Mouse (Mus musculus) forebrain, embryonic 11.5 days (tissue): ENCODE results near the gene Mpv17. TPM values are rescaled to one million over a fixed set of nuclear protein-coding genes. Genes with fewer than 3 reads are reported as not detected.

ENCODE experiments used
- ATAC-seq: fragments of 200-750 bp; cut with Nextera tagmentation; replicated peaks from 2 replicates; pipeline ENCODE4 v1.8.0; 2017; ENCODE audit warnings: moderate TSS enrichment; ENCODE audit not compliant: low FRiP score
- DNase-seq: peaks from one replicate; pipeline ENCODE4 v3.0.0-alpha.2; 2017; ENCODE audit warnings: low spot score
- H3K27ac ChIP-seq: fragments of 300-500 bp; sonication (generic); 2 replicates; pipeline ENCODE4 v1.5.1; 2014; ENCODE audit warnings: low read depth, low read length
- H3K27me3 ChIP-seq: fragments of 300-500 bp; sonication (generic); 2 replicates; pipeline ENCODE4 v1.6.1; 2014; ENCODE audit warnings: mild to moderate bottlenecking, low read length, mixed read lengths; ENCODE audit not compliant: control insufficient read depth, insufficient read depth
- H3K36me3 ChIP-seq: fragments of 300-500 bp; sonication (generic); 2 replicates; pipeline ENCODE4 v1.6.1; 2014; ENCODE audit warnings: mild to moderate bottlenecking, low read length, moderate library complexity, mixed read lengths; ENCODE audit not compliant: control insufficient read depth, insufficient read depth
- H3K4me1 ChIP-seq: fragments of 300-500 bp; sonication (generic); replicated peaks from 2 replicates; pipeline ENCODE4 v1.6.1; 2014; ENCODE audit warnings: low read length, mixed read lengths; ENCODE audit not compliant: control insufficient read depth, insufficient read depth
- H3K4me2 ChIP-seq: fragments of 300-500 bp; sonication (generic); 2 replicates; pipeline ENCODE4 v1.6.1; 2014; ENCODE audit warnings: low read depth, mild to moderate bottlenecking, low read length, moderate library complexity, mixed read lengths; ENCODE audit not compliant: severe bottlenecking
- H3K4me3 ChIP-seq: fragments of 300-500 bp; sonication (generic); 2 replicates; pipeline ENCODE4 v1.5.1; 2014; ENCODE audit warnings: low read depth, low read length
- H3K9ac ChIP-seq: fragments of 300-500 bp; sonication (generic); 2 replicates; pipeline ENCODE4 v1.6.1; 2014; ENCODE audit warnings: low read length
- H3K9me3 ChIP-seq: fragments of 300-500 bp; sonication (generic); 2 replicates; pipeline ENCODE4 v1.6.1; 2016; ENCODE audit warnings: low read length, mixed read lengths; ENCODE audit not compliant: control insufficient read depth
- WGBS: fragments of 180-500 bp; shearing (Covaris S2); extraction: QIAGEN DNeasy Blood & Tissue Kit; methylation state at CpG from one replicate; pipeline ENCODE4 v1.1.7; 2014; 5-methylcytosine and 5-hydroxymethylcytosine counted together
- polyA plus RNA-seq: library from polyadenylated mRNA; unstranded; fragments of >200 nt; fragmentation: Nextera tagmentation; extraction: Ambion mirVana; gene quantifications from 2 replicates; pipeline ENCODE4 v1.2.1, GENCODE M21; 2014

Mpv17 gene
- polyA plus RNA-seq, 1 experiment from 2014 or later = 56.3 TPM

- peak; percentile 99 for DNase-seq
- under 1% methylated on average over 48 of the region's 48 CpGs for WGBS
- Histone ChIP-seq H3K36me3 (peaks cover 16% of the 10 kb centered on the region; the same call in 1 of the 2 replicates), H3K27ac (peak within 1 kb of the TSS; percentile 58; the same call in 1 of the 2 replicates), H3K4me2 (peak within 1 kb of the TSS; percentile 77), H3K9me3 (no peaks in the 10 kb centered on the region), H3K27me3 (no peaks in the 10 kb centered on the region), H3K4me3 (peak within 1 kb of the TSS; percentile 83), H3K4me1 (0 out of 2 replicates have a peak, but pooled peaks cover 3% of the 10 kb centered on the region), H3K9ac (peak within 1 kb of the TSS; percentile 74)
- ATAC-seq = peak; percentile 97
Measured at GRCm38 (mm10) chr5:31192939-31193630, 39.0 kb upstream of the Mpv17 start, which contains the start of the genes Snx17 and Eif2b4. Snx17 (plus strand) TSS chr5:31193227. Eif2b4 (minus strand) TSS chr5:31193430.

- Histone ChIP-seq H3K27me3 (no peaks in the 10 kb centered on the region), H3K9ac (peak overlapping the region; percentile 74), H3K27ac (peak overlapping the region; percentile 33; the same call in 1 of the 2 replicates), H3K4me3 (peak overlapping the region; percentile 83), H3K36me3 (peaks cover 15% of the 10 kb centered on the region; the same call in 1 of the 2 replicates), H3K9me3 (no peaks in the 10 kb centered on the region), H3K4me2 (peak overlapping the region; percentile 53), H3K4me1 (0 out of 2 replicates have a peak, but pooled peaks cover 3% of the 10 kb centered on the region)
- 16% methylated on average over 42 of the region's 42 CpGs for WGBS
- DNase-seq = no peak
- ATAC-seq = no peak
Measured at GRCm38 (mm10) chr5:31192045-31192938, 38.2 kb upstream of the Mpv17 start.

- H3K9ac ChIP-seq = no peak overlapping the region
- H3K4me1 ChIP-seq = 0 out of 2 replicates have a peak, but pooled peaks cover 3% of the 10 kb centered on the region
- H3K36me3 ChIP-seq = peaks cover 13% of the 10 kb centered on the region; the same call in 1 of the 2 replicates
- no peaks in the 10 kb centered on the region for H3K27me3 ChIP-seq
- no peaks in the 10 kb centered on the region for H3K9me3 ChIP-seq
- 85% methylated on average over 9 of the region's 9 CpGs for WGBS
- no peak overlapping the region for H3K4me2 ChIP-seq
- no peak overlapping the region for H3K4me3 ChIP-seq
- ATAC-seq (no peak), DNase-seq (no peak)
- H3K27ac ChIP-seq = no peak overlapping the region
Measured at GRCm38 (mm10) chr5:31190201-31190600, 36.1 kb upstream of the Mpv17 start.

- no peak for ATAC-seq
- Histone ChIP-seq H3K4me2 (no peak overlapping the region), H3K36me3 (peaks cover 13% of the 10 kb centered on the region; the same call in 1 of the 2 replicates), H3K4me1 (no peaks in the 10 kb centered on the region), H3K27me3 (no peaks in the 10 kb centered on the region), H3K27ac (no peak overlapping the region), H3K4me3 (no peak overlapping the region), H3K9me3 (no peaks in the 10 kb centered on the region), H3K9ac (no peak overlapping the region)
- no peak for DNase-seq
- WGBS = 73% methylated on average over 4 of the region's 4 CpGs
Measured at GRCm38 (mm10) chr5:31188223-31188840, 34.3 kb upstream of the Mpv17 start.

GRCm38 (mm10) chr5:31183678-31184077 is 29.6 kb upstream of the Mpv17 start:
- Histone ChIP-seq H3K9me3 (no peaks in the 10 kb centered on the region), H3K9ac (no peak overlapping the region), H3K4me2 (no peak overlapping the region), H3K27me3 (no peaks in the 10 kb centered on the region), H3K4me3 (no peak overlapping the region), H3K36me3 (peaks cover 6% of the 10 kb centered on the region; the same call in 1 of the 2 replicates), H3K27ac (no peak overlapping the region), H3K4me1 (no peaks in the 10 kb centered on the region)
- no peak for ATAC-seq
- WGBS = 66% methylated on average over 4 of the region's 4 CpGs
- DNase-seq = no peak

GRCm38 (mm10) chr5:31181183-31181770 is 27.2 kb upstream of the Mpv17 start:
- WGBS = 94% methylated on average over 9 of the region's 9 CpGs
- Histone ChIP-seq H3K36me3 (no peaks in the 10 kb centered on the region), H3K27me3 (no peaks in the 10 kb centered on the region), H3K4me1 (no peaks in the 10 kb centered on the region), H3K9me3 (no peaks in the 10 kb centered on the region), H3K27ac (no peak overlapping the region), H3K4me3 (no peak overlapping the region; the same call in 1 of the 2 replicates), H3K4me2 (no peak overlapping the region), H3K9ac (no peak overlapping the region)
- DNase-seq (no peak), ATAC-seq (no peak)

- H3K4me1 ChIP-seq = no peaks in the 10 kb centered on the region
- peak; percentile 94 for DNase-seq
- WGBS = under 1% methylated on average over 59 of the region's 59 CpGs
- peak; percentile 97 for ATAC-seq
- H3K27me3 ChIP-seq = no peaks in the 10 kb centered on the region
- peak within 1 kb of the TSS; percentile 91 for H3K4me3 ChIP-seq
- H3K27ac ChIP-seq = peak within 1 kb of the TSS; percentile 98
- H3K9ac ChIP-seq = peak within 1 kb of the TSS; percentile 79
- no peaks in the 10 kb centered on the region for H3K9me3 ChIP-seq
- H3K36me3 ChIP-seq = no peaks in the 10 kb centered on the region
- H3K4me2 ChIP-seq = peak within 1 kb of the TSS; percentile 81
Measured at GRCm38 (mm10) chr5:31179766-31180630, 25.9 kb upstream of the Mpv17 start, which contains the start of the genes Gm29609 and Gtf3c2. Gm29609 (minus strand) TSS chr5:31179911. Gtf3c2 (minus strand) TSS chr5:31180144.
